Mouse (Mus musculus): Measurements from ENCODE around the gene Fstl5.

- TF ChIP-seq CTCF (IDR thresholded peaks at IDR 0.05; ENCODE audit: borderline replicate concordance, control insufficient read depth, extremely low read depth, insufficient read depth, low read length, poor library complexity) (no peak), POLR2A (IDR thresholded peaks at IDR 0.05; ENCODE audit: control insufficient read depth, extremely low read depth, insufficient read depth, low read length, poor library complexity) (no peak)
Measured at GRCm38 (mm10) chr3:76238834-76239233, 164.8 kb downstream of the Fstl5 start.
